Mouse (Mus musculus) MEL (cell line): ENCODE measurements around the gene Sash1. TPM values are rescaled to one million over a fixed set of nuclear protein-coding genes. Genes with fewer than 3 reads are reported as not detected.

Source experiments
- DNase-seq: peaks from one replicate; pipeline ENCODE4 v3.0.0; 2011; ENCODE audit warnings: low read depth, low spot score
- H3K27ac ChIP-seq: 2 replicates; pipeline ENCODE4 v1.5.1; 2012; ENCODE audit warnings: low read depth, mild to moderate bottlenecking, control low read depth, low read length, moderate library complexity; ENCODE audit not compliant: control insufficient read depth
- H3K27me3 ChIP-seq, 2 experiments: fragments of 150-350 bp in 1 of 2; sonication (generic) in 1 of 2; 2 replicates each; pipeline ENCODE4 v1.6.1; 2012; ENCODE audit warnings: low read length in 2 of 2, mild to moderate bottlenecking in 2 of 2, improper control_type of control experiment in 1 of 2, moderate library complexity in 1 of 2; ENCODE audit not compliant: insufficient read depth in 2 of 2, control insufficient read depth in 1 of 2
- H3K36me3 ChIP-seq, 2 experiments: 2 replicates each; pipeline ENCODE4 v1.6.1; 2012 to 2014; ENCODE audit warnings: low read length in 2 of 2, improper control_type of control experiment in 1 of 2, inconsistent platforms in 1 of 2, mild to moderate bottlenecking in 1 of 2; ENCODE audit not compliant: insufficient read depth in 2 of 2, control insufficient read depth in 1 of 2
- H3K4me1 ChIP-seq, 2 experiments: fragments of 150-350 bp in 1 of 2; sonication (generic) in 1 of 2; 2 replicates each; pipeline ENCODE4 v1.6.1; 2012; ENCODE audit warnings: low read length in 2 of 2, improper control_type of control experiment in 1 of 2, mild to moderate bottlenecking in 1 of 2; ENCODE audit not compliant: insufficient read depth in 2 of 2, control insufficient read depth in 1 of 2
- H3K4me3 ChIP-seq, 2 experiments: fragments of 150-350 bp in 1 of 2; sonication (generic) in 1 of 2; 2 replicates each; pipeline ENCODE4 v1.5.1; 2012; ENCODE audit warnings: low read depth in 2 of 2, low read length in 2 of 2, mild to moderate bottlenecking in 2 of 2, moderate library complexity in 2 of 2, control low read depth in 1 of 2, improper control_type of control experiment in 1 of 2; ENCODE audit not compliant: control insufficient read depth in 1 of 2, insufficient read depth in 1 of 2
- H3K79me2 ChIP-seq: 2 replicates; pipeline ENCODE4 v1.6.1; 2012; ENCODE audit warnings: mild to moderate bottlenecking, low read length, moderate library complexity; ENCODE audit not compliant: control insufficient read depth, poor library complexity, insufficient read depth
- H3K9ac ChIP-seq: 2 replicates; pipeline ENCODE4 v1.6.1; 2012; ENCODE audit warnings: low read depth, mild to moderate bottlenecking, control low read depth, low read length, moderate library complexity; ENCODE audit not compliant: control insufficient read depth, poor library complexity, severe bottlenecking
- H3K9me3 ChIP-seq: fragments of 150-350 bp; sonication (generic); replicated peaks from 2 replicates; pipeline ENCODE4 v1.6.1; 2012; ENCODE audit warnings: mild to moderate bottlenecking, low read length, improper control_type of control experiment, moderate library complexity; ENCODE audit not compliant: insufficient read depth
- CHD1 ChIP-seq: IDR thresholded peaks from 2 replicates; pipeline ENCODE4 v1.6.1; 2012; ENCODE audit warnings: low read depth, mild to moderate bottlenecking, inconsistent platforms, low read length, improper control_type of control experiment
- CHD2 ChIP-seq: IDR thresholded peaks from 2 replicates; pipeline ENCODE4 v1.6.1; 2011; ENCODE audit warnings: low read length, improper control_type of control experiment
- CTCF ChIP-seq, 3 experiments: IDR thresholded peaks in 2 of 3; conservative IDR thresholded peaks in 1 of 3; 2 replicates each; pipeline ENCODE4 v1.5.1; 2011 to 2012; ENCODE audit warnings: low read length in 3 of 3, low read depth in 2 of 3, mild to moderate bottlenecking in 2 of 3, improper control_type of control experiment in 1 of 3, inconsistent platforms in 1 of 3, mixed read lengths in 1 of 3, moderate library complexity in 1 of 3; ENCODE audit not compliant: control insufficient read depth in 1 of 3, insufficient read depth in 1 of 3, poor library complexity in 1 of 3, severe bottlenecking in 1 of 3
- E2F4 ChIP-seq: IDR thresholded peaks from 2 replicates; pipeline ENCODE4 v1.6.1; 2011; ENCODE audit warnings: low read depth, low read length, improper control_type of control experiment, borderline replicate concordance
- ELF1 ChIP-seq: IDR thresholded peaks from 2 replicates; pipeline ENCODE4 v1.6.1; 2014; ENCODE audit warnings: low read depth, mild to moderate bottlenecking, inconsistent platforms, low read length, improper control_type of control experiment, moderate library complexity
- ETS1 ChIP-seq: IDR thresholded peaks from 2 replicates; pipeline ENCODE4 v1.6.1; 2012; ENCODE audit warnings: low read depth, mild to moderate bottlenecking, inconsistent platforms, low read length, improper control_type of control experiment, moderate library complexity
- GABPA ChIP-seq: IDR thresholded peaks from 2 replicates; pipeline ENCODE4 v1.6.1; 2012; ENCODE audit warnings: low read depth, mild to moderate bottlenecking, inconsistent platforms, low read length, improper control_type of control experiment, moderate library complexity
- HCFC1 ChIP-seq: IDR thresholded peaks from 2 replicates; pipeline ENCODE4 v1.6.1; 2012; ENCODE audit warnings: low read depth, mild to moderate bottlenecking, inconsistent platforms, low read length, improper control_type of control experiment, moderate library complexity
- JUND ChIP-seq: IDR thresholded peaks from 2 replicates; pipeline ENCODE4 v1.6.1; 2011; ENCODE audit warnings: low read depth, mild to moderate bottlenecking, improper control_type of control experiment, low read length
- MAFK ChIP-seq: IDR thresholded peaks from 2 replicates; pipeline ENCODE4 v1.6.1; 2011; ENCODE audit warnings: low read depth, mild to moderate bottlenecking, low read length, improper control_type of control experiment, borderline replicate concordance
- MEF2A ChIP-seq: IDR thresholded peaks from 2 replicates; pipeline ENCODE4 v1.6.1; 2014; ENCODE audit warnings: low read depth, mild to moderate bottlenecking, inconsistent platforms, low read length, improper control_type of control experiment; ENCODE audit not compliant: poor library complexity, insufficient replicate concordance, severe bottlenecking; ENCODE audit errors: extremely low read depth
- MXI1 ChIP-seq: IDR thresholded peaks from 2 replicates; pipeline ENCODE4 v1.6.1; 2011; ENCODE audit warnings: mild to moderate bottlenecking, low read depth, low read length, improper control_type of control experiment
- NRF1 ChIP-seq: IDR thresholded peaks from 2 replicates; pipeline ENCODE4 v1.6.1; 2014; ENCODE audit warnings: low read depth, mild to moderate bottlenecking, inconsistent platforms, low read length, improper control_type of control experiment, moderate library complexity; ENCODE audit not compliant: poor library complexity, insufficient read depth, severe bottlenecking
- RAD21 ChIP-seq: IDR thresholded peaks from 2 replicates; pipeline ENCODE4 v1.6.1; 2011; ENCODE audit warnings: mild to moderate bottlenecking, low read depth, low read length, improper control_type of control experiment
- RCOR1 ChIP-seq: IDR thresholded peaks from 2 replicates; pipeline ENCODE4 v1.6.1; 2012; ENCODE audit warnings: low read depth, mild to moderate bottlenecking, inconsistent platforms, low read length, improper control_type of control experiment
- SIN3A ChIP-seq: IDR thresholded peaks from 2 replicates; pipeline ENCODE4 v1.6.1; 2012; ENCODE audit warnings: low read length, improper control_type of control experiment, inconsistent platforms
- SMC3 ChIP-seq: IDR thresholded peaks from 2 replicates; pipeline ENCODE4 v1.6.1; 2011; ENCODE audit warnings: low read depth, low read length, improper control_type of control experiment
- TAL1 ChIP-seq: IDR thresholded peaks from 2 replicates; pipeline ENCODE4 v1.6.1; 2012; ENCODE audit warnings: mild to moderate bottlenecking, inconsistent platforms, low read length, moderate library complexity, mixed read lengths
- TBP ChIP-seq: IDR thresholded peaks from 2 replicates; pipeline ENCODE4 v1.8.0; 2011; ENCODE audit warnings: low read depth, low read length, improper control_type of control experiment
- UBTF ChIP-seq: IDR thresholded peaks from 2 replicates; pipeline ENCODE4 v1.6.1; 2012; ENCODE audit warnings: low read depth, mild to moderate bottlenecking, inconsistent platforms, low read length, improper control_type of control experiment, moderate library complexity, borderline replicate concordance; ENCODE audit not compliant: insufficient read depth
- USF1 ChIP-seq: IDR thresholded peaks from 2 replicates; pipeline ENCODE4 v1.6.1; 2014; ENCODE audit warnings: low read depth, mild to moderate bottlenecking, inconsistent platforms, low read length, improper control_type of control experiment, moderate library complexity
- USF2 ChIP-seq, 2 experiments: IDR thresholded peaks; 2 replicates each; pipeline ENCODE4 v1.6.1; 2011 to 2012; ENCODE audit warnings: improper control_type of control experiment in 2 of 2, low read length in 2 of 2, borderline replicate concordance in 1 of 2, inconsistent platforms in 1 of 2, low read depth in 1 of 2, mild to moderate bottlenecking in 1 of 2; ENCODE audit not compliant: insufficient read depth in 1 of 2
- ZC3H11A ChIP-seq: IDR thresholded peaks from 2 replicates; pipeline ENCODE4 v1.6.1; 2012; ENCODE audit warnings: low read depth, mild to moderate bottlenecking, inconsistent platforms, low read length, improper control_type of control experiment
- ZKSCAN1 ChIP-seq: IDR thresholded peaks from 2 replicates; pipeline ENCODE4 v1.6.1; 2012; ENCODE audit warnings: low read depth, mild to moderate bottlenecking, inconsistent platforms, low read length, improper control_type of control experiment, moderate library complexity
- ZMIZ1 ChIP-seq: IDR thresholded peaks from 2 replicates; pipeline ENCODE4 v1.6.1; 2012; ENCODE audit warnings: low read depth, mild to moderate bottlenecking, inconsistent platforms, low read length, improper control_type of control experiment, moderate library complexity
- polyA plus RNA-seq, 2 experiments: library from polyadenylated mRNA; stranded (reverse) in 1 of 2; unstranded in 1 of 2; fragments of >175 nt in 1 of 2; fragments of >200 nt in 1 of 2; gene quantifications; 2 replicates each; pipeline versions ENCODE4 v1.2.1 to v1.2.4; 2012; ENCODE audit warnings: low replicate concordance in 2 of 2, low read depth in 1 of 2; ENCODE audit not compliant: insufficient read length in 2 of 2, insufficient read depth in 1 of 2, missing spikeins in 1 of 2
- total RNA-seq: library from RNA; depleted of rRNA; stranded (reverse); fragments of 300-350 nt; gene quantifications from 2 replicates; pipeline ENCODE4 v1.2.3, GENCODE M21; 2012

The Sash1 gene
- total and polyA plus RNA-seq, 3 experiments = not detected

GRCm38 (mm10) chr10:8853326-8853725, 32.5 kb downstream of the Sash1 start:
- no peak overlapping the region for H3K9ac ChIP-seq
- H3K27ac ChIP-seq = no peak overlapping the region
- no peaks in the 10 kb centered on the region for H3K79me2 ChIP-seq
- DNase-seq = no peak
- no peak overlapping the region for H3K4me3 ChIP-seq
- no peaks in the 10 kb centered on the region for H3K27me3 ChIP-seq
- H3K9me3 ChIP-seq = no peaks in the 10 kb centered on the region
- no peaks in the 10 kb centered on the region for H3K4me1 ChIP-seq
- no peaks in the 10 kb centered on the region for H3K36me3 ChIP-seq
- no peak for TF ChIP-seq JUND
- TF ChIP-seq TBP = no peak
- TF ChIP-seq RCOR1 = no peak
- TF ChIP-seq UBTF = no peak
- no peak for TF ChIP-seq NRF1
- no peak for TF ChIP-seq GABPA
- no peak for TF ChIP-seq TAL1
- TF ChIP-seq ELF1 = no peak
- no peak for TF ChIP-seq CHD1
- TF ChIP-seq CHD2 = no peak
- no peak for TF ChIP-seq ETS1

GRCm38 (mm10) chr10:8851625-8852024, 34.2 kb downstream of the Sash1 start:
- DNase-seq = no peak
- H3K27ac ChIP-seq = no peak overlapping the region
- TF ChIP-seq USF1 (no peak), E2F4 (no peak), SIN3A (no peak), TBP (no peak), SMC3 (no peak), ELF1 (no peak), HCFC1 (no peak), MEF2A (no peak), ZMIZ1 (no peak), ZKSCAN1 (no peak), MXI1 (no peak), RAD21 (no peak), MAFK (no peak), ZC3H11A (no peak), USF2 (IDR thresholded peaks at IDR 0.05; ENCODE audit: borderline replicate concordance in 1 of 2, insufficient read depth in 1 of 2, low read depth in 1 of 2, low read length in 2 of 2) (no peak), CTCF (IDR thresholded peaks at IDR 0.05 in 2 of 3, conservative IDR thresholded peaks at IDR 0.05 in 1 of 3; ENCODE audit: control insufficient read depth in 1 of 3, insufficient read depth in 1 of 3, low read depth in 2 of 3, low read length in 3 of 3, poor library complexity in 1 of 3, severe bottlenecking in 1 of 3) (no peak)
- no peaks in the 10 kb centered on the region for H3K79me2 ChIP-seq
- no peaks in the 10 kb centered on the region for H3K9me3 ChIP-seq
- no peak overlapping the region for H3K4me3 ChIP-seq
- no peak overlapping the region for H3K9ac ChIP-seq
- no peaks in the 10 kb centered on the region for H3K4me1 ChIP-seq
- no peaks in the 10 kb centered on the region for H3K27me3 ChIP-seq
- H3K36me3 ChIP-seq = no peaks in the 10 kb centered on the region
